Mouse (Mus musculus): ENCODE measurements around the gene Arhgap19. TPM values are rescaled to one million over a fixed set of nuclear protein-coding genes. Genes with fewer than 3 reads are reported as not detected.

Arhgap19 gene
- polyA plus RNA-seq, 1 experiment from 2014 or later: 17.8 TPM

DNA sequence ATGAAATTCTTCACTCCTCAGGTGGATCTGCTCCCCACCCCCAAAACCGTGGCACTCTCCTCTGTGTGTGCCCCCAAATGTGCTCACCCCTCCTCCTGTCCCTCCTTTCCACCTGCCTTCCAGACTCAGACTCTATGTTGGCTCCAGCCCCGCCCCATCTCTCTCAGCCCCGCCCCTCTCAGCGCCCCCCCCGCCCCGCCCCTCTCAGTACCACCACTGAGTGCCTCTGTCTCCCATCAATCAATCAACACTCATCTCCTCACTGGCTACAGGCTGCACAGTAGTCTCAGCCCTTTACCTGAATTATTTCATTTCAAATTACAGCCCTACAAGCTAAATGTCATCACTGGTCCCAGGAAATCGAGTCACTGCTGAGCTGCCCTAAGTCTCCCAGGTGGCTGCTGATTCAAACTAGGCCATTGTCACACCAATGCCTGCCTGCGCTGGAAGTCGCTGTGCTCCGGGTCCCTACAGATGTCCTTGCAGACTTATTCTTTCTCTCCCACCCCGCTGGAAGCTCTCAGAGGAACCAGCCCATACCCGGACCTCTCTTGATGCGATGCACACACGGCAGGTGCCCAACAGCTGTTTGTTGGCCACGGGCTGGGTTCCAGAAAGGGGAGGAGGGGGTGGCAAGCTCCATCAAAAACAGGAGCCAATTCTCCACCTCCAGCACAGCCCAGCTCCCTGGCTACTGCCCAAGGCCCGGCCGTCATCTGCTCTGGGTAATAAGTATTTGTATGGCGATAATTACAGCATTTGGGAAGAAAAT, 64.0 kb downstream of the Arhgap19 start:
- peaks cover 15% of the 10 kb centered on the region for H3K4me1 ChIP-seq (replicated peaks)
- no peaks in the 10 kb centered on the region for H3K9me3 ChIP-seq (replicated peaks)
- WGBS: 6% methylated on average over 16 of the region's 18 CpGs
- peak overlapping the region; percentile 21 for H3K4me3 ChIP-seq
- peak overlapping the region; percentile 62 for H3K4me2 ChIP-seq
- no peak for ATAC-seq (ENCODE audit: insufficient number of reproducible peaks, low FRiP score)
- peaks cover 84% of the 10 kb centered on the region for H3K27me3 ChIP-seq (replicated peaks)
- no peak overlapping the region for H3K9ac ChIP-seq
- H3K27ac ChIP-seq (ENCODE audit: poor library complexity, severe bottlenecking): no peak overlapping the region
- no peaks in the 10 kb centered on the region for H3K36me3 ChIP-seq

DNA sequence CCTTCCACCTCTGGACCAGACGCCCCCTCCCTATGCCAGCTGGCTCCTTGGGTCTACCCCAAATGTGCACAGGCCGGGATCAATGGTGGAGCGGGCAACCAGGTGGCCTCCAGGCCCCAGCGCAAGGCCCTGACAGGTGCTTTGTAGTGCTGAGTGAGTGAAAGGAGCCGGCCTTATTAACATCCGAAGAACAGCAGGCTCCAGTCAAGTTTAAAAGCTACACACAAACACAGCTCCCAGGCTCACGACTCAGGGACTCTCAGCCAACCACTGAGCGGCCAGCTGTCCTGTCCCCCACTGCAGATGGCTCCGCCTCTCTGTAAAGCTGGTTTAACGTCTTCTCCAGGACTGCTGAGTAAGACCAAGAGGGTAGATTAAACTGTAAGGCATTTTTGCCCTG, 67.2 kb downstream of the Arhgap19 start:
- H3K27me3 ChIP-seq (replicated peaks): peaks cover 53% of the 10 kb centered on the region
- no peak for ATAC-seq (ENCODE audit: insufficient number of reproducible peaks, low FRiP score)
- WGBS: 20% methylated on average over 10 of the region's 10 CpGs

DNA sequence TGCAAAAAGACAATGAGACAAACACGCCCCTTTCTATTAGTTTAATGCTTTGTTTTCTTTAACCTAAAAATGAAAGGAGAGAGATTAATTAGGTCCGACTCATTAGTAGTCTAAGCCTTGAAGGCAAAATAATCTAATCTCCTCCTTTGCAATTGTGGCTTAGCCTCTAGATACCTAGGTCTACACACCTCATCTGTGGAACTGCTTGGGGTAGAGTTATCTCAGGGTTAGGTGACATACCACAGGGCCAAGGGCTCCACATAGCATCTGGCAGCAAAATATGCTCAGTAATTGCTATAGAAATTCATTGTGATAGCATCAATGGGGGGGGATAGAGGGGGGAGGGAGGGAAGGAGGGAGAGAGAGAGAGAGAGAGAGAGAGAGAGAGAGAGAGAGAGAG, 76.4 kb downstream of the Arhgap19 start:
- H3K4me3 ChIP-seq: no peak overlapping the region
- 62% methylated on average over 2 of the region's 2 CpGs for WGBS
- no peaks in the 10 kb centered on the region for H3K9me3 ChIP-seq (replicated peaks)
- peaks cover 5% of the 10 kb centered on the region; the same call in 1 of the 2 replicates for H3K27me3 ChIP-seq (replicated peaks)
- ATAC-seq (ENCODE audit: insufficient number of reproducible peaks, low FRiP score): no peak
- H3K4me1 ChIP-seq (replicated peaks): peaks cover 13% of the 10 kb centered on the region
- no peak overlapping the region for H3K4me2 ChIP-seq
- H3K36me3 ChIP-seq: no peaks in the 10 kb centered on the region
- H3K9ac ChIP-seq: no peak overlapping the region
- H3K27ac ChIP-seq (ENCODE audit: poor library complexity, severe bottlenecking): no peak overlapping the region

More for the DNA sequence above, 67.2 kb downstream of the Arhgap19 start:
- Histone ChIP-seq H3K9me3 (replicated peaks) (peaks cover 7% of the 10 kb centered on the region), H3K9ac (no peak overlapping the region), H3K4me2 (no peak overlapping the region), H3K4me1 (replicated peaks) (peaks cover 14% of the 10 kb centered on the region), H3K4me3 (no peak overlapping the region), H3K36me3 (no peaks in the 10 kb centered on the region), H3K27ac (ENCODE audit: poor library complexity, severe bottlenecking) (no peak overlapping the region)

DNA sequence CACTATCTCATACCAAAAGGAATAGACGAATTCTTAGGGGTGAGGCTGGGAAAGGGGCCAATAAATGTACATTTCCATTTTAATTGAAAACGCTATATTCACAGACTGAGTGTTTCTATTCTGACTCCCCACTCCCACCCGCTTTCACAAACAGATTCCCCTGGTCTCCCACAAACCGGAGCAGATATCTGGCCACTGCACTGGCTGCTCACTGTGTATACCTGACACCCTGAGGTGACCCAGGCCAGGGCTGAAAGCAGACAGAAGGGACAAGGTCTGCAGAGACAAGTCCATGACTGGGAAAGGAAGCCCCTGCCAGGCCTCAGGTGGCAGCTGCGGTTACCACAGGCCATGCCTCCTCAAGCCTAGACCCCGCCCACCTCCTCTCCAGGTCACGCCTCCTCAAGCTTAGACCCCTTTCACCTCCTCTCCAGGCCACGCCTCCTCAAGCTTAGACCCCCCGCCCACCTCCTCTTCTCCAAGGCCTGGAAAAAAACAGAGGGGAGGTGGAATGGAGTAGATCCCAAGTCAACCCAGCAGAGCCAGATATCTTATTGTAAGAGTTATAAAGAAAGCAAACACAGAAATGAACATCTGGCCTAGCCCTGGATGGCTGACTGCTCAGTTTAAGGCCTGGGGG, 76.9 kb downstream of the Arhgap19 start:
- Histone ChIP-seq H3K9ac (no peak overlapping the region), H3K27ac (ENCODE audit: poor library complexity, severe bottlenecking) (no peak overlapping the region), H3K4me2 (no peak overlapping the region), H3K27me3 (replicated peaks) (peaks cover 5% of the 10 kb centered on the region; the same call in 1 of the 2 replicates), H3K4me3 (no peak overlapping the region), H3K4me1 (replicated peaks) (peaks cover 13% of the 10 kb centered on the region), H3K9me3 (replicated peaks) (no peaks in the 10 kb centered on the region), H3K36me3 (no peaks in the 10 kb centered on the region)
- WGBS: 42% methylated on average over 9 of the region's 9 CpGs
- no peak for ATAC-seq (ENCODE audit: insufficient number of reproducible peaks, low FRiP score)

DNA sequence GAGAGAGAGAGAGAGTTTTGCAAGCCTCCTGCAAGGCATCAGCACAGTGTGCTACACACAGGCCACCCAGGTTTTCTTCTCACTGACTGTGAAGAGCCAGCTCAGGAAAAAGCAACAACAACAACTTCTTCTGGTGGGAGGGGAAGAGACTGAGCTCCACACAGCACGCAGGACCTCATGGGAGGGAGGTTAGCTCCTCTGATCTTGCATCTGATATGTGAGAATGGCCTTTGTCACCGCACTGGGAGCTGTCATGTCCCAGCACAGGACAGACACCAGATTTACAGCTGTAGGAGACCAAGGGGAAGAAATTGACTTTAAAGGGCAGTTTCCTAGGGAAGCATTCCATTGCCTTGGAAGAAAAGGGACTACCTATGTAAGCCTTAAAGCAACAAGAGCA, 78.5 kb downstream of the Arhgap19 start:
- H3K36me3 ChIP-seq: no peaks in the 10 kb centered on the region
- WGBS: 8% methylated on average over 2 of the region's 2 CpGs
- H3K27ac ChIP-seq (ENCODE audit: poor library complexity, severe bottlenecking): no peak overlapping the region
- no peak overlapping the region for H3K9ac ChIP-seq
- H3K4me1 ChIP-seq (replicated peaks): peaks cover 13% of the 10 kb centered on the region
- H3K9me3 ChIP-seq (replicated peaks): no peaks in the 10 kb centered on the region
- H3K4me2 ChIP-seq: no peak overlapping the region
- no peak overlapping the region for H3K4me3 ChIP-seq
- H3K27me3 ChIP-seq (replicated peaks): peaks cover 9% of the 10 kb centered on the region
- no peak for ATAC-seq (ENCODE audit: insufficient number of reproducible peaks, low FRiP score)

DNA sequence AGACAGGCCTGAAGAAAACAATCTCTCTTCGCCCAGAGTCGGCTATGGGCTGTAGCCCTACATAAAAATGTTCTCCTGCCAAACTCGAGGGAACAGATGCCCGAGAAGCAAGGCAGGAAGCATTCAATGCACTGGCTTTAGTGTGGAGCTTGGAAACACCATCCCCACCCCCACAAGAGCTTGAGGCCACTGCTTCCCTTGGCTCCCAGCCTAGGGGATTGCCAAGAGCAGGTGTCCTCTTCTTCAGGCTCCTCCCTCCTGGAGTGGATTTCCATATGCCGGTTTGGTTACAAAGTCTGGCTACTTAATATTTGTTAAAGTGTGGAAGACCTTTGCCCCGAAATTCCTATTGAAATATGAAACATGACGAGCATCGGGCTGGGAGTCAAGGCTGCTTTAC, 82.4 kb downstream of the Arhgap19 start:
- Histone ChIP-seq H3K36me3 (no peaks in the 10 kb centered on the region), H3K9me3 (replicated peaks) (no peaks in the 10 kb centered on the region), H3K27ac (ENCODE audit: poor library complexity, severe bottlenecking) (no peak overlapping the region), H3K4me1 (replicated peaks) (peaks cover 15% of the 10 kb centered on the region), H3K4me2 (no peak overlapping the region), H3K27me3 (replicated peaks) (peaks cover 21% of the 10 kb centered on the region), H3K4me3 (no peak overlapping the region), H3K9ac (no peak overlapping the region)
- no peak for ATAC-seq (ENCODE audit: insufficient number of reproducible peaks, low FRiP score)
- WGBS: 71% methylated on average over 8 of the region's 8 CpGs

Other genes with a start within 250 kb of the Arhgap19 start
- 2.8 and 2.9 TPM in 2 replicates for gene Gm340, start 219.7 kb downstream of the Arhgap19 start, polyA plus RNA-seq (2016; fragmentation: Nextera tagmentation; extraction: Ambion mirVana)
- 0.04 and 0.13 TPM in 2 replicates for gene Slit1, start 58.4 kb downstream of the Arhgap19 start, polyA plus RNA-seq (2016; fragmentation: Nextera tagmentation; extraction: Ambion mirVana)
- gene Frat1, start 27.9 kb upstream of the Arhgap19 start, polyA plus RNA-seq (2016; fragmentation: Nextera tagmentation; extraction: Ambion mirVana): 2.5 and 3.2 TPM in 2 replicates
- 3.6 TPM in 2 replicates for gene Frat2, start 46.1 kb upstream of the Arhgap19 start, polyA plus RNA-seq (2016; fragmentation: Nextera tagmentation; extraction: Ambion mirVana)
- 16.9 TPM in 2 replicates for gene Rrp12, start 94.1 kb upstream of the Arhgap19 start, polyA plus RNA-seq (2016; fragmentation: Nextera tagmentation; extraction: Ambion mirVana)
- gene Pgam1, start 109.9 kb upstream of the Arhgap19 start, polyA plus RNA-seq (2016; fragmentation: Nextera tagmentation; extraction: Ambion mirVana): 906 and 931 TPM in 2 replicates
- 49.2 and 52.2 TPM in 2 replicates for gene Exosc1, start 131.4 kb upstream of the Arhgap19 start, polyA plus RNA-seq (2016; fragmentation: Nextera tagmentation; extraction: Ambion mirVana)
- 55.2 and 58.1 TPM in 2 replicates for gene Zdhhc16, start 131.4 kb upstream of the Arhgap19 start, polyA plus RNA-seq (2016; fragmentation: Nextera tagmentation; extraction: Ambion mirVana)
- 21.6 and 26.3 TPM in 2 replicates for gene Mms19, start 179.1 kb upstream of the Arhgap19 start, polyA plus RNA-seq (2016; fragmentation: Nextera tagmentation; extraction: Ambion mirVana)
- 13.8 and 16.1 TPM in 2 replicates for gene Ubtd1, start 179.7 kb upstream of the Arhgap19 start, polyA plus RNA-seq (2016; fragmentation: Nextera tagmentation; extraction: Ambion mirVana)
- gene Ankrd2, start 234.0 kb upstream of the Arhgap19 start, polyA plus RNA-seq (2016; fragmentation: Nextera tagmentation; extraction: Ambion mirVana): not detected in 2 replicates
- 0.69 and 1.0 TPM in 2 replicates for gene Hoga1, start 243.6 kb upstream of the Arhgap19 start, polyA plus RNA-seq (2016; fragmentation: Nextera tagmentation; extraction: Ambion mirVana)

Measured in heart, embryonic 12.5 days (tissue).